Mouse (Mus musculus) cerebellum, postnatal 36 days (tissue): ENCODE measurements around the gene H2al2a.
A peak's percentile ranks its signal among the peaks of the same experiment; 100 is the strongest.

Source experiments
- DNase-seq, 2 experiments: peaks; one replicate each; pipeline ENCODE4 v3.0.0; 2021 to 2022; ENCODE audit warnings: mixed read lengths in 2 of 2

The H2al2a gene

DNA sequence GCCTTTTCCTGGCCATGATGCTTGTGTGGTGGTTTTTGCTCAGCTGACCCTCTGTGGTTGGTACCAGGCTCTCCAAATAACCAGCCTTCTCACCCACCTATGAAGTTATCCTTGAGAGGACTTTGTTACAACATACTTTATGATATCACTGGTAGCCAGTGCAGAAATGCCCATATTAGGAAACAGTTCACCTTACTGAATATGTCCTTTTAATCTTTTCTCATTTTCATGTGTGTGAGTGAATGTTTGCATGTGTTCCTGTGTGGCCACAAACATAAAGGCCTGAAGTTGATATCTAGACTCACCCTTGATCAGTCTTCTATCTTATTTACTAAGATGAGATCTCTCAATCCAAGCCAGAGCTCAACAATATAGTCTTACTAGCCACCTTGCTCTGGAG, at the start of gene H2al2a:
Gene H2al2a, minus strand, starts transcription at position 101 of the 400 bp plus-strand sequence.
- DNase-seq: no peak

DNA sequence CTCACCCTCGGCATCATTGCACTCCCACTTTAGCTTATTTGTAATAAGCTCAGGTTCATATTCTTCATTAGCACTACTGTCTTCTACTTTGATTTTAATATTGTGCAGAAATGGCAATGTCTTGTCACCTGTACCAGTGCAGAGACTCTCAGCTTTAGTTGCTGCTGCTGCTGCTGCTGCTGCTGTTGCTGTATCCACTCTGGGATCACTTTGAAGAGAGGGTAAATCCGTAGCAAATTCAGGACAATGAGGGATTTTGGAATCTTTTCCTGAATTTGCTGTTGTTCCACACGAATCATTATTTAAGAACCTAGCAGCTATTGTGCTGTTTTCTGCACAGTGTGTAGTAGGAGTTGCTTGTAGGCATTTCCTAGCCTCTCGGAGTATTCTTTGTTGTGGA, 49.4 kb upstream of the H2al2a start:
- DNase-seq: no peak

DNA sequence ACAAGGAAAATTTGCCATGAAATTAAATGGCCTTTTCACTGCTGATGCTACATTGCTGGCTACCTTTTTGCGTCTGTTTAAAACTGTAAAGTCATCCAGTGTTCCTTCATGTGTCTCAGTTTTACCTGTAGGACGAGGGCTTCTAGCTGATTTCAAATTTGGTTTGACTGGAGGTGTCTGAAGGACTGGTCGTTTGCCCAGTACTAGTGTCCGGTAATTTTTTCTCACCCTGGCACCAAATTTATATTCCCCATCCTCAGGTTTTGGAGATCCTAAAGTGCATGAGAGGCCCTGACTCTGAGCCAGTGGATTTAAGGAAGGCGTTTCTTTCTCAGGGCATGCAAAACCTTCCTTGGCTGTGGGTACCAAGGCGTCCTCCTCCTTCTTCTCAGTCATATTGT, 49.0 kb upstream of the H2al2a start:
- no peak for DNase-seq

DNA sequence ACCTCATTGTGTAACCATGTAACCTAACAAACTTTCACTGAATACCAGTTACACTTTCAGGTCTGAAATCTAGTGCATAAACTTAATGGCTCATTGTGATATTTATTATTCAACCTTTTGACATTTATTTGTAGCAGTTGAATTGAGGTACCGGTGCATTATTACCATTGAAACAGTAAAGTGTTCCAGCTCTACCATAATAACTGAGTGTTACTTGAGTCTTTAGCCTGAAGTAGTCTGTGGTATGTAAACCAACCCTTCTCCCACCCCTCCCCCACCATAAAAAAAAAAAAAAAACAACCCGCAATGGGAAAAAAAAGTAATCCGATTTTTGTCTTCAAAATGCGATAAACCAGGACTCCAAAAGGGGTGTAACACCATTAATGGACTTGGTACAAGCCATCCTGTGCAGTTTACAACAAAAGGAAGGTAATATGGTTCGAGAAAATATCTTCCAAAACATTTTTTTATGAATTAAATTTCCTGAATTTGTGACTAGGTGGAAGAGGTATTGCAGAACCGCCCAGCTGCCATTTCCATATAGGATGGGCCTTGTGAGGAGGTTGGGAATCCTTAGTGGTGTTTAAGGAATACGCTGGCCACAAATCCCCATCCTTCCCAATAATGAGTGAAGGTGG, 48.5 kb upstream of the H2al2a start:
- DNase-seq: no peak

DNA sequence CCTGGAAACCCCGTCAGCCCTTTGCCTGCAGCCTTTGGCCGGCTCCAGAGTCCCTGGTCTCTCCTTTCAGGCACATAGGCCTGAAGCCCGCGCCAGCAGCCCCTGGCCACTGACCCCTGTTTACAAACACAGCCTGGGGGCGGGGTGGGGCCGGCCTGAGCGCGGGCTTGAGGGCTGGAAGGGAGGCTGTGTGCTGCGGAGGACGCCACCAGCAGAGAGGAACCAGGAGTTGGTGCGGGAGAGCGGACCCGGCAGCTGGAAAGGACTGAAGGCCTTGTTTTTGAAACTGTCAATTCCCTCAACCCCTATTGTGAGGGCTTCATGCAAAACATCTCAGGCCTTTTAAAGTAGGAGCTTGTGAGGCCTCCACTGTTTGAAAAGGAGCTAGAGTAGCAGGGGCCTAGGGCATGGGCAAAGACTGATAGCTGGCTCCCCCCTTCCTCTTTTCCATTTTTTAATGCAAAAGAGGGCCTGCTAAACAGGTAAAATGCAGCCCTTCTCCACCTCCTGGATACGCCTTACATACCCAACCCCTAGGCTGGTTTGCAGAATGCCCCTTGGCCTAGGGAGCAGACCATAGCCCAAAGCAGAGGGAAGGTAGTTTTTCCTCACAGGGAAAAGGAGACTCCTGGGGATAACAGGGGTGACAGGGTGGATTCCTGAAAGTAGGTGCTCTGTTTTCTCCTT, 44.6 kb upstream of the H2al2a start:
- no peak for DNase-seq

DNA sequence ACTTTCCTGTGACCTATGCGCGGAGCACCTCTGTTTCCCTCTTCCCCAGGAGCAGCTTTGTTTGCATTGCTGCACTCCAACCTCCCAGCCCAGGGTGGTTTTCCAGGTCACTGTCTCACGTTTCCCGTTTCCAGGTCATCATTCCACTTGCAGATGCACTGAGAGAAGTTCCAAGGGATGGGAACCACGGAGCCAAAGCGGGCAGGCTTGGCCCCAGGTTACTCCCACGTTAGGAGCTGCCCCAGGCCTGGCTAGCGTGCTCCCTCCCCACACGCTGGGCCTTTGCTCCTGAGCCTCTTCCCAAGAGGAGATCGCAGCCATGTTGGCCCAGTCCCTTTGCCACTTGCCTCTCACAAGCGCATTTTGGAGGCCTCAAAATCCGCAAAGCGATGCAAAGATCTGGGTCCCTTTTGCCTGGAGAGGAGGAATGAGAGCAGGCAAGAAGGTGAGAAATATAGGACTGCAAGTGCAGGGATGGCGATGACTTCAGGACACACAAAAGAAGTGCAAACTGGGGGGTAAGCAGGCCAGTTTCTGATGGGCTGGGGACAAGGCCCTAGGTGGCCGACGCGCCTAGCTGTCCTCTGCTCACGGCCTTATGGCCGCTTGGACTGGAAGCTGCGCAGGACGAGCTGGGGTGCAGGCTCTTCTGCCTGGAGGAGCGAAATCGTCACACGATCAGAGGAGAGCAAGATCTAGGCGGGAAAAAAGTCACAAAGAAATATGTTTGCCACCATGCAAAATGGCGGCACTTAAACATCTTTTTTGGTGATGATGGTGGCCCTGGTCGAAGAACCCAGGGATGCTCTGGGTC, 43.8 kb upstream of the H2al2a start:
- DNase-seq: no peak

DNA sequence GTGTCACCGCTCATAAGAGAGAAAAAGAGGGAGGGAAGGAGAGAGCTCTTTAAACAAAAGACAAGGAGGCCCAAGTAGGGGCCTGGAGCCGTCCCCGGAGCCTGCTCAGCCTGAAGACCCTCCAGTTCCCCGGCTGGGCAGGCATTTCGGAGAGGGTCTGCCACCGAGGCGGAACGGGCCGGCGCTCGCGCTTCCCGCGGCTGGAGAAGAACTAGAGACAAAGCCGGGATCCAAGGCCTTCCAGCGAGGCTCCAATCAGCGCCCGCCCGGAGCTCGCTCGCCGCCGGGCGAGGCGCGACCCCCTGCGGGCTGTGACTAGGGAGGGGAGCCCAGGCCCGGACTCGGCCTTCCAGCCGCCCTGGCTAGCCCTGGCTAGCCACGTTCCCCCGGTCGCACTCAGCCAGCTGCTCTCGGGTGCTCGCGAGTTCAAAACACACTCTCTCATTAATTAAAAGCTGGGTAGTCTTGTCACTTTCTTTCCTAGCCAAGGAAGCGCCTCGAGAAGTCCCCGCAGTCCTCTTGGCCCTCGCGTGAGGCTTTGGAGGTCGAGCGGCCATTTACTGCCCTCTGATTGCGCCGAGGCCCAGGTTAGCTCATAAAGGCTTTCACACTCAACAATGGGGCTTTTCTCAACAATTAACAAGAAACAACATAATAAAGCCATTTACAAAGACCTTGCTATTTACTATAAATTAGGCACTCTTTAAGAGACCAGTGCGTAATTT, 43.0 kb upstream of the H2al2a start:
- no peak for DNase-seq

DNA sequence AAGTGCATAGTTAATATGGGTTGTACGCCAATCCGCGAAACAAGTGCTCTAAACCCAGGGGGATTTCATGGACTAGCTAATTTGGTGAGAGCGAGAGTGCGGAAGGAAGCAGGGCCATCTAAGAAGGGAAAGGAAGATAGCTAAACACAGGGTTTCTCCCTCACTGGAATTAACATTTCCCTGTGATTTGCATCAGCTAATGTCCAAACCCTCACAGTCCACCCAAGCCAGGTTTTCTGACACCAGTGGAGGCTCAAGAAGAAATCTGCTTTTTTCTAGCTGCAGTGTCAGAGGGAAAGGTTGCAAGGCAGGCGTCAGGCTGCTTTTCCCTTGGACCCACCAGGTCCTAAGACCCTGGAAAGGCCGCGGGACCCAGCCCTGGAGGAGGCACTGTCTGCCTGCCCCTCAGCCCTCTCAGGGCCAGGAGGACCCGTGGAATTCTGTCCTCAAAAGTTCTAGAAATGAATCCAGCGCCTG, 42.2 kb upstream of the H2al2a start:
- DNase-seq: no peak

DNA sequence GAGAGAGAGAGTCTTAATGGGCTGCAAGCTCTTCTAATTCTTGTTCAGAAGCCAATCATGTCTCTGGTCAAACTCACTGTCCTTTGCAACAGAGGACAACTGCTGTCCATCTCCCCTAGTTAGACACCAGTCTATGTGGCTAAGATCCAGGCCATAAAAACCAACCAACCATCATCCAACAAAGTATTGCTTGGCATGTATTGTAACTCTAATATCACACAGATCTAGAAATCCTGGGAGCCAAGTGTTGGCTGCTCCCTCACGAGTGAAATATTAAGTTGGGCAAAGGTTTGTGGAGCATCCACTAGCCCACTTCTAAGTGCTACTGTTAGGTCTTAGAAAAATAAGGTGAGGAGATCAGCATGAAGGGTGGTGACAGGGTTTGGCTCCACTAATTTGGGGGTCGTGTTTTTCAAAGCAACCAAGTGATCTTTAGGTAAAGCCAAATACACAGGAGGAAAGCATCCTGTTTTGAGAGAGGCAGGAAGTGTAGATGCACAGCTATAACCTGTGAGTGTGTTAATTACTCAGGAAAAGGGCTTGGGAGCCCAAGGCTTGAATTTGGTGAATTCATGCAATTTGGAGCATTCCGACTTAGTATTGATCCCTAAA, 41.5 kb upstream of the H2al2a start:
- no peak for DNase-seq

DNA sequence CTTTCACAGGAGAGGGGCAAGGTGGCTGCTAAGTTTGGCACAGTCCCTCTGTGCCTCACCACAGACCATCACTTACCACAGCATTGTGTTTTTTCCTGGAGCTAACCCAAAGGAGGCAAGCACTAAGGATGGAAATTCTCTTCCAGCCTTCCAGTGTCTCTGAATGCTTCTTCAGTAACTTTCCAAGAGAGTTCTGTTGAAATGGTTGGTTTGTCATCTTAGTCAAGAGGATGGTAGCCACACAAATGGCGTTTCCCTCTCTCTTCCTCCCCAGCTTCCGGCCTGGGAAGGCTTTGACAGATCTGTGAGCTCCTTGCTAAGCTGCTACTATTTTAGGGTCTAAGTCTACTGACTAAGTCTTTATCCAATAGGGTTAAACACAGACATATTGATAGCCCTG, 40.7 kb upstream of the H2al2a start, which contains the start of gene A930004D18Rik:
Gene A930004D18Rik, minus strand, starts transcription at position 247 of the 400 bp plus-strand sequence.
- no peak for DNase-seq

DNA sequence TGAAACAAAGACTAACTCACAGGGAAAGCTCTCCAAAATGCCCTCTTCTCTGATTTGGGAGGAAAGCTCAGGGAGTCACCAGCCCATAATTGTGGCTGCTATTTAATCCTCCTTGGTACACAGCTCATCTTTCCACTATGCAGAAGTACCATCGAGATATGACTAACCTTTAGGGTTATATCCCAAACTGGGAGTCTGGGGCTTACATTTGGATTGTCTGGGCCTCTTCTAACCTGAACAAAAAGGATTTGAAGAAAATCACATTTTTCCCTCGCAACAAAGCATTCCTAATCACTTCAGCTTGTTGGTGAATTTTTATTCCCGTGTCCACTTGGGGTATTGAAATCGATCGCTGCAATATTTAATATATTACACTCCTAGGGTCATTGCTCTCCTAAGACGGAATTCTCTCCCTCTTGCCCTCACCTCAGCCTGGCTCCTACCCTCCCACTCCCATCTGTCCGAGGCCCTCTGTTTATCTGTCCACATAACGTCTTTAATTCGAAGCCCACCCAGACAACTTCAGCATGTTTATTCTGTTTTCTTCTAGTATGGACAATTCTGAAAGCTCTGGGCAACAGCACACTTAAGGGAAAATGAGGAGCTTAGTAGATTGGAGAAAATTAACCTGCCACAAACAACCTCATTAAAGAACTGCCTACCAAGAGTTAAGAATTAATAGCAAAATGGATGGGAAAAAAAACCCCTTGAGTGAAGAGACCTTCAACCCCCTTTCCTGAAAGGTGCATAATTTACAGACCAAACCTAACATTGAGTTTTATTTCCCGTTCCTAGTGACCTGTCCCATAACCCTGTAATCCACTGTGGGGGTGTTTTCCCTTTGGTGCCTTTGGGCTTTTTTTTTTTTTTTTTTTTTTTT, 37.9 kb upstream of the H2al2a start:
- DNase-seq: no peak

DNA sequence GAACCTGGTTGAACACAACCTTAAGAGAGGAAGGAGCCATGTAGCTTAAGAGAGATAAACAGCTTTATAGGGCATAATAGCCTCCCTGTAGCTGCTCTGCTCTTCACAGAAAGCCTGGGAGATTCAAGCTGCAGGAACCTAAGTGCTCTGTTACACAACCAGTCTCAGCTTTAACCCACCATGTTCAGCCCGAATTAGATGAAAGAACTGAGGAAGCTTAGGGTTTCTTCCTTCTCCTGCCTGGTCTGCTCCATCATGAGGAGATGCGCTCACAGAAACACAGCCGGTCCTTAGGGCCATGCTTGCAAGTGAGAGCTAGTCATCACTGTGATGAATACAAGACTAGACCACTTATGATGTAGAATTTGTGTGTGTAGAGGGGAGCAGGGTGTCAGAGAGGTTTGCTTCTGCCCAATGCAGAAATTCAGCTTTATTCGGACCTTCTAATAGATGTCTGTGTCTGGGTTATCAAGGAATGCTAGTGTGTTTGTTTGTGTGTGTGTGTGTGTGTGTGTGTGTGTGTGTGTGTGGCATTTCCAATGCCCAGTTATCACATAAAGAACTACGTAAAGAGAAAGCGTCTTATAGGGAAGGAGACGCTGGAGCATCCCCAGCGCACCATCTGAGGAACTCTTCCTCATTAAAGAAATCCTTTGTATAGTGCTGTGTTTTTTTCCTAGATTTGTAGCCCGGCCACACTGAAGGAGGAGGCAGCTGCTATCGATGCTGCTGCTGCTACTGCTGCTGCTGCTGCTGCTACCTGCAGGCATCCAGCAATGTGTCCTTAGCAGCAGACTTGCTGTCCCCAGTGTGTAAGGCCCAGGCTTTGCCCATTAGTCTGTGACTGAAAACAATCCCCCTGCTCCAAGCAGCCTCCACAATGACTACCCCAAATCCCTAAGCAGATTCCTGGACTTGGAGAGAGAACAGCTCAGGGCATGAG, 36.7 kb upstream of the H2al2a start:
- DNase-seq: no peak

DNA sequence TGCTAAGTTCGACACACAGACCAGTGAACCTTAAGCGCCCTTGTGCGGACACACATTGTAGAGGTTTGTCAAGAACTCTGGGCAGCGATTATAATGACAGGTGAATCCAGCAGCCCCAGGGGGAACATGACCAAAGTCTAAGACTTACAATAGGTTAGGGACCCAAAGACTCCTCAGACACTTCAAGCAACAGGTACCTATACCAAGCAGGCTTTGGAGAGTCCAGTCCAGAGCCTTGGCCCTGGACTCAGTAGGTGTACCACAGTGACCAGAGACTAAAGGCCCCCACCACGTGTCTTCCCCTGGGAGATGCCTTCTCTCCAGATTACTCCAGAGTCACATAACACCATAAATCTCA, 35.8 kb upstream of the H2al2a start:
- DNase-seq: no peak

DNA sequence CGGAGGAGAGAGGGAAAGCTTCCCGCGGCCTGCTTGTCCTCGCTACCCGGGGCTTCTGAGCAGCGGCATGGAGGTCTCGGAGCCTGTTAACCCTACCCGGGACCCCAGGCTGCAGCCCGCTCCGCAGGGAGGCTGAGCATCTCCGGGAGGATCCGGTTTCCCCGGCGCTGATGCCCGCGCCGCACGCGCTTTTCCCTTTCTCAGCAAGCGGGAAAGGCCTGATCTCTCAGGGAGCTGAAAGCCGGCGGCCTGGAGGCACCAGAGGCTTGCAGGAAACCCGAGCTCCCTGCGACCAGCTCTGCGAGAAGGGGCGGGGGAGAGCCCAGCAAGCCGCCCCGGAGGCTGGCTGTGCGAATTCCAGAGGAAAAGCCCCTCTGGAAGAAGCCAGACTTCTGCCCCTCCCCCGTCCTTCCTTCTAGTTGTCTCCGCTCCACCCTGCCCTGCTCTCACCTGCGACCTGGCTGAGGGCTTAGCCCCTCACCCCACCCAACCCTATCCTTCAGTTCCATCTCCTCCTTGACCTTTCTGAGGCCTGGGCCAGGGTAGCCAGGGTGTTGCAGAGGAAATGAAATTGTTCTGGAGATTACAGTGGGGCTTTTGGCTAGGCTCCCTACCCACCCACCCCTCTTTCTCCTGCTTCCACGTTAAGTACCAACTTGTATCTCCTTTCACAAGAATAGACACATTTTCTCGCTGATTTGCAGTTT, 35.2 kb upstream of the H2al2a start:
- peak; percentile 45 to 47 for DNase-seq

DNA sequence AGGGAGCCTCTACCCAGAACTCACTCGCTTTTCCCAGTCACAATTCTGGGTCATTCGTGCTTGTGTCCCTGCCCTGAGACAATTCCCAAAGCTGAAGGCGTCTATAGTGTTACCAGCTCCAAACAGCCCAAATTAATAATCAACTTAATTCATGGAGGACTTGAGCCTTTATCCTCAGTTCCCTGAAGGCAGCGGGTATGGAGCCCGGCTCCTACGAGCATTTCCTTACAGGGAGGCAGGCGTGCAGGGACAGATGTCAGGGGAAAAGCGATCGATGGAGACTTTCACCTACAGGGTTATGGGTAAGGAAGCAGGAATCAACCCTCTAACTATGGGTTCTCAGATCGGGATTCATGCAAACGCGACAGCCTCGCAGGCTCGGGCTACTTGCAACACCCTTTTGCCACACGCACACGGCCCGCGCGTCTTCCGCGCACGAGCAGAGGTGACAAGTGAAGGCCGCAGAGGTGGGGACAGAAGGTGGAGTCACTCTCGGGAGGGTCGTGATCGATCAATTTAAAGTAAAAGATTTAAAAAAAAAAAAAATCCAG, 34.6 kb upstream of the H2al2a start:
- peak in 1 of 2 experiments; percentile 41 for DNase-seq

DNA sequence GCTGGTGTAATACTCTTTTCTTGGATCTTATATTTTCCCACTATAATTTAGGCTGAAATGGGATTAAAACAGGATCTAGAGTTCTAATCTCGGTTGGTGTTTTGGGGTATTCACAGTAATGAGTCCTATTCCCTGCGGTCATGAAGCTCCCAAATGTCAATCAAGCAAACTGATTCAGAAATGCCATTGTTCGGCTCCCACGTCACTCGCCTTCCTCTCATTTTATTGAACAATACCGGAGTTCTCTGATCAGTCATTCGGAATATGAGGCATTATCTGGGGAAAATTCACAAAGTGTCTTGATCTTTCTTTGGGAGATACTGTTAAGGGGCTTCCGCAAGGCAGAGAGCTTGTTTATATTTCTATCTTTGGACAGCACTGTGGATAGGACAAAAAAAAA, 33.8 kb upstream of the H2al2a start:
- no peak for DNase-seq

DNA sequence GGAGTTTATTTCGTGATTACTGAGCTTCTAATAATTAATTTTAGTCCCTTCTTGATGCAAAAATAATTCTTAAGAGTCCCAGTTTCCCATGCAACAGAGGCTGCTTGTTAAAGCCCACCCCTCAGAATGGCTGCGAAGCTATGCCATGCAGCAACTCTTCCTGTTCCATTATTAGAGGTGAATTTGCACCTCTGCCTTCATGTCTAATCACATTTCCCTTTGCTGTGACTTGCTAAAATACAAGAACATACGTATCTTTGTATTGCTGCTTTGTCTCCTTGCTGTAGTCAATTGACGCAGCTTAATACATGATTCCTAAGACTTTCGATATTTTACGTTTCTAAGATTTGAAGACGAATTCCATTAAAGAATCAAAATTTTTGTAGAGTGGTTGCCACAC, 32.9 kb upstream of the H2al2a start:
- no peak for DNase-seq

DNA sequence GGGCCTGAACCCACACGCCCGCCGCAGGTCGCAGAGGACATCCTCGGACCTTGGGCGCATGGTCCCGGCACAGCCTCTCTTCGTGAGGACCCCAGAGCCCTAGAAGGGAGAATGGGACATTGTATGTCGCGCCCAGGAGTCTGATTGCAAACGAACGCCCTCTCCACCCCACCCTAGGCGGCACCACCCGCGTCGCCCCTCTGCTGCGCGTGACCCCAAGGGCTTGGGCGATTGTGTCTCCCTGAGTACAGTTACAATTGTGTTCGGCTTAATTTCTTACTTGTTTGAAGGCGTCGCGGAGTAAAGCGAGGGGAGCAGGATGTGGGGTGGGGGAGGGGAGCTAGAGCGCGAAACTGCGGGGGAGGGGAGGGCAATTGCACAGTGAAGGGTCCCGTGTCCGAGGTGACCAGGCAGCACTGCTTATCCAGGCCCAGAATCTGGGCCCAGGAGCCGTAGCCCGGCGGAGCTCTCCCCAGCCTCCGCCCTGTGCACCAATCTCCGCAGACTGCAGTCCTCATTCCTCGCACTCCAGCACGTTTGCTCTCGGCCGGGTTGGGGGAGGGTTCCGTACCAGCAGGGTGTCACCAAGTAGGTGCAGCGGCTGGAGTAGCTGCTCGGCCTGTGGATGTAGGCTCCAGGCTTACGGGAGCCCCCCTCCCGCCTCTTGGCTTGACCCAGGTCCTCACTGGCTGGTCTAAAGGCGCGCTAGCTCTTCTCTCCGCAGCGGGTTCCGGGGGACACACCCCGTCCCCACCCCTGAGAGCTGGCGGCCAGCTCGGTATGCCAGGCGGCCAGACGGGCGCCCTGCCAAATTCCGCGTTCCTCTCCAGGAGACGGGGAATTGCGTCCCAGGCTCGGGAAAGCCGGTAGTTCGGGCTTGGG, 31.6 kb upstream of the H2al2a start:
- DNase-seq: peak; percentile 89 to 91
